Mouse (Mus musculus) myocyte (in vitro differentiated cells): Measurements from ENCODE around the gene Xrcc5.

Source experiments
- CEBPB ChIP-seq: IDR thresholded peaks from 2 replicates; pipeline ENCODE4 v1.6.1; 2011; ENCODE audit warnings: mild to moderate bottlenecking, moderate library complexity; ENCODE audit not compliant: poor library complexity, insufficient read depth, severe bottlenecking
- E2F4 ChIP-seq: IDR thresholded peaks from one replicate; pipeline ENCODE4 v1.6.1; 2011; ENCODE audit warnings: mild to moderate bottlenecking, control low read depth, moderate library complexity; ENCODE audit not compliant: insufficient read depth
- MAX ChIP-seq: IDR thresholded peaks from one replicate; pipeline ENCODE4 v1.6.1; 2011; ENCODE audit warnings: low read depth, mild to moderate bottlenecking, control low read depth
- MYOD1 ChIP-seq, 3 experiments: IDR thresholded peaks; one replicate each; pipeline ENCODE4 v1.6.1; 2011; ENCODE audit warnings: control low read depth in 2 of 3, low read depth in 2 of 3, mild to moderate bottlenecking in 2 of 3, moderate library complexity in 1 of 3; ENCODE audit not compliant: insufficient read length in 2 of 3, control insufficient read depth in 1 of 3
- POLR2A ChIP-seq: IDR thresholded peaks from one replicate; pipeline ENCODE4 v1.6.1; 2011; ENCODE audit warnings: low read depth, mild to moderate bottlenecking, control low read depth, moderate library complexity; ENCODE audit not compliant: insufficient read length
- POLR2AphosphoS2 ChIP-seq: IDR thresholded peaks from one replicate; pipeline ENCODE4 v1.6.1; 2011; ENCODE audit warnings: low read depth, control low read depth; ENCODE audit not compliant: insufficient read length
- SRF ChIP-seq: IDR thresholded peaks from one replicate; pipeline ENCODE4 v1.6.1; 2011; ENCODE audit warnings: low read depth; ENCODE audit not compliant: control insufficient read depth, insufficient read length
- USF1 ChIP-seq: IDR thresholded peaks from one replicate; pipeline ENCODE4 v1.6.1; 2011; ENCODE audit warnings: low read depth, mild to moderate bottlenecking, control low read depth, moderate library complexity

GRCm38 (mm10) chr1:72287893-72288292 is 19.3 kb upstream of the Xrcc5 start:
- TF ChIP-seq POLR2AphosphoS2 (no peak), MYOD1 (IDR thresholded peaks at IDR 0.05; ENCODE audit: control insufficient read depth in 1 of 3, insufficient read length in 2 of 3, low read depth in 2 of 3) (no peak), POLR2A (no peak), USF1 (no peak), CEBPB (no peak), E2F4 (no peak), MAX (no peak), SRF (no peak)
